Mouse (Mus musculus): Measurements from ENCODE around the gene Tmeff2. TPM values are rescaled to one million over a fixed set of nuclear protein-coding genes. Genes with fewer than 3 reads are reported as not detected.

The Tmeff2 gene
- polyA plus RNA-seq, 1 experiment from 2014 or later = 14.3 TPM

DNA sequence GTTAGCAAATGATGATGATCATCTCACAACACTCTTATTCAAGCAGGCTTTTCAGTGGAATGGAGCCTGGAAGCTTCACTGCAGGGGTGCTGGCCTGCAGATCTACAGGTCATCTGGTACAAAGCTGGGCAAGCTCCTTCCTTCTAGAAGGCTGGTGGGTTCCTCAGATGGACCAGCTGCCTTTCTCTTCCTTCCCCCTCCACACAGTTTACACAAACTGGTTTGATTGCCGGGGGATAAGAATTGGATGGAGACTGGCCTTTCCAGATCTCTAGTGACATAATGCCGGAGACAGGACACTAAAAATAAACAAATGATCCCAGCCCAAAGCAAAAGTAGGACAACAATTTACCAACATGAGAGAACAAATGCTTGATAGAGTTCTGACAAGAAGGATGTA, 188.5 kb downstream of the Tmeff2 start:
- H3K27ac ChIP-seq = no peak overlapping the region
- H3K9ac ChIP-seq = no peak overlapping the region
- no peaks in the 10 kb centered on the region for H3K4me1 ChIP-seq
- no peak for ATAC-seq
- H3K27me3 ChIP-seq = no peaks in the 10 kb centered on the region
- H3K4me3 ChIP-seq = no peak overlapping the region
- no peaks in the 10 kb centered on the region for H3K36me3 ChIP-seq (ENCODE audit: poor library complexity, severe bottlenecking)
- no peaks in the 10 kb centered on the region for H3K9me3 ChIP-seq (replicated peaks)
- H3K4me2 ChIP-seq = no peak overlapping the region
- 90% methylated on average over 2 of the region's 2 CpGs for WGBS

DNA sequence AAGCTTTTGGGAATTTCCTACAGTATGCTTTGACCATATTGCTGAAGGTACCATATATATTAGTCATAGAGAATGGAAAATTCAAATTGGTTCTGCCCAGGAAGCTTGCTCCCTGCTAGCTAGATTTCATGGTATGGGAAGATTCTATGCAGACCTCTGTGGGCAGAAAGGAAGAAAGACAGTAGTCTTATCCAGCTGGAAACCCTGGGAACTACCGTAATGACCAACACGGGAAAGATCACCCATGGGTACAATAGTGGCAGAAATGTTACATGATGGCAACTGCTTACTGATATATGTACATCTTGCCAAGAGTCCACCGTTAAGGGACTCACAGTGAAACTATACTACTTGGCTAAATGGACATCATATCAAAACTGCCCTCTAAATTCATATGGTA, 189.4 kb downstream of the Tmeff2 start:
- H3K27me3 ChIP-seq = no peaks in the 10 kb centered on the region
- H3K4me3 ChIP-seq = no peak overlapping the region
- no peak overlapping the region for H3K9ac ChIP-seq
- H3K9me3 ChIP-seq (replicated peaks) = no peaks in the 10 kb centered on the region
- H3K36me3 ChIP-seq (ENCODE audit: poor library complexity, severe bottlenecking) = no peaks in the 10 kb centered on the region
- H3K4me2 ChIP-seq = no peak overlapping the region
- H3K27ac ChIP-seq = no peak overlapping the region
- ATAC-seq = no peak
- H3K4me1 ChIP-seq = peaks cover 8% of the 10 kb centered on the region; the same call in 1 of the 2 replicates
- 89% methylated on average over 3 of the region's 3 CpGs for WGBS

DNA sequence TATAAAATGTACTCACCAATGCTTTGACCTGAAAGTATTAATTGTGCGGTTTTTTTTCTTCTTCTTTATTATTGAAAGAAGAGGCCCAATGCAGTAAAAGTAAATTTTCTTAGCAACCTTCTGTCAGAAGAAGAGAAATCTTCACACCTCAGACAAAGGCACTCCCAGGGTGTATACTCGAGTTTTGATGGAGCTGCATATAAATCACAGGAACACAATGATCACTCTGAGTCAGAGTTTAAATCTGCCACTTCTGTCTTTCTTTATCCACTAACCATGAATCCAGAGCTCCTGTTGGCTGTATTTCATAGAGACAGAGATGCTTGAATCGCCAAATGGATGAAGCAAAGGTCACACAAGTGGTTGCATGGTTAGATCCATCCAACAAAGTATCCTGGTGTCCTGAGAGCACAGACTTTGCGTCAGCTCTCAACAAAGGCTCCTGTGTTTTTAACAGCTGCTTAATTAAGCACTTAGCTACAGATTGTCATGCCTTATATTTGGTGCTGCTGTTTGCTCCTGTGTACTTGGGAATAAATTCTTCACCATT, 189.8 kb downstream of the Tmeff2 start:
- Histone ChIP-seq H3K36me3 (ENCODE audit: poor library complexity, severe bottlenecking) (no peaks in the 10 kb centered on the region), H3K27ac (no peak overlapping the region), H3K4me1 (peaks cover 10% of the 10 kb centered on the region; the same call in 1 of the 2 replicates), H3K9ac (no peak overlapping the region), H3K9me3 (replicated peaks) (no peaks in the 10 kb centered on the region), H3K4me2 (no peak overlapping the region), H3K4me3 (no peak overlapping the region), H3K27me3 (no peaks in the 10 kb centered on the region)
- 65% methylated on average over 4 of the region's 4 CpGs for WGBS
- ATAC-seq = no peak

DNA sequence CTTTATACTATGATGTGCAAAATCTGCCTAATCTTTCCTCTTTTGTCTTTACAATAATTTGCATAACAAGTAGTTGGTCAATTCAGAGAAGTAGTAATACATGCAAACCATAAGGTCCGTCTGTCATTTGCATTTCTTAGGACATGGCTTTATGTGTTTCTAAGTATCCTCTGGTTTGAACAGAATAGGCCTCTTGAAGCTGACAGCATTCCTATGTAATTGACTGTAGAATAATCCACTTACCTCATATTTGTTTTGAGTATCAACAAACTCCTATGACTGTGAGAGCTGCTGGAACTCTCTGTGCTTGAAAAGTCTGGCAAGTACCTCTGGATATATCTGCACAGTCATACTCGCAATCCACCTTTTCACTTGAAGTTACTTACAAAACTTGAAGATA, 194.3 kb downstream of the Tmeff2 start:
- Histone ChIP-seq H3K4me2 (no peak overlapping the region), H3K9ac (no peak overlapping the region), H3K4me1 (peaks cover 14% of the 10 kb centered on the region; the same call in 1 of the 2 replicates), H3K27ac (no peak overlapping the region), H3K9me3 (replicated peaks) (no peaks in the 10 kb centered on the region), H3K27me3 (no peaks in the 10 kb centered on the region), H3K4me3 (no peak overlapping the region), H3K36me3 (ENCODE audit: poor library complexity, severe bottlenecking) (no peaks in the 10 kb centered on the region)
- peak; percentile 36; the same call in 1 of the 2 replicates for ATAC-seq
- 38% methylated on average over 2 of the region's 2 CpGs for WGBS

DNA sequence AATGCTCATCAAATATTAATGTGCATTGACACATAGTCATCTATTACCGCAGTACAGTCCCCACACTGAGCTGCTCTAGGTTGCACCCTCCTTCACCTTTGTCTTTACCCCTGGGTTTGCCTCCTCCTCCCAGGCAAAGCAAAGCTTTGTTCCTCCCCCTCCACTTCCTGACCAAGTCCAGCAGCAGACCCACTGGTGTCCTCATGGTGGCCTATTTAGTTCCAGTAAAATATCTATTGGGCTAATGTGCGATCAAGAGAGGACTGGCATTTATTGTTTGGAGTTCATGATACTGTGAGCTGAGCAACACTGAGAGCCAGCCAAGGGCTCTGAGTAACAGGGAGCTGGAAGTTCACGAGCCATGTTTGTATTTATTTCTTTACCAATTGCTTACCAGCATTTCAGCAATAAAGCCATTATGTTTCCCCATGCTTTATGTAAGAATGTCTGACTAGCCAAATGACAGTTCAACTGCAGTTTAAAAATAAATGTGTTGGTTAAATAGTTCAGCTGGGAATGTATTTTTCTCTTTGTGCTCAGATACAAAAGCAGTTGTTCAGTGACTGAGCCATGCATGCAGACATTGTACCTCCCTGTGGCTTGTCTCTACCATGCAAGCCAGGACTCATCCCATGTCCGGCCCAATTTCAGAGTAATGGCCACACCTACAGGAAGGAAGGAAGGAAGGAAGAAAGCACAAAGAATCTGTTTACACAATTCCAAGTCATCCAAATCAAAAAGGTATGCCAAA, 196.6 kb downstream of the Tmeff2 start:
- H3K27me3 ChIP-seq = no peaks in the 10 kb centered on the region
- no peak overlapping the region for H3K27ac ChIP-seq
- H3K4me2 ChIP-seq = no peak overlapping the region
- H3K36me3 ChIP-seq (ENCODE audit: poor library complexity, severe bottlenecking) = no peaks in the 10 kb centered on the region
- H3K4me1 ChIP-seq = peaks cover 14% of the 10 kb centered on the region; the same call in 1 of the 2 replicates
- ATAC-seq = no peak
- no peaks in the 10 kb centered on the region for H3K9me3 ChIP-seq (replicated peaks)
- no peak overlapping the region for H3K4me3 ChIP-seq
- 57% methylated on average over 4 of the region's 4 CpGs for WGBS
- H3K9ac ChIP-seq = no peak overlapping the region

DNA sequence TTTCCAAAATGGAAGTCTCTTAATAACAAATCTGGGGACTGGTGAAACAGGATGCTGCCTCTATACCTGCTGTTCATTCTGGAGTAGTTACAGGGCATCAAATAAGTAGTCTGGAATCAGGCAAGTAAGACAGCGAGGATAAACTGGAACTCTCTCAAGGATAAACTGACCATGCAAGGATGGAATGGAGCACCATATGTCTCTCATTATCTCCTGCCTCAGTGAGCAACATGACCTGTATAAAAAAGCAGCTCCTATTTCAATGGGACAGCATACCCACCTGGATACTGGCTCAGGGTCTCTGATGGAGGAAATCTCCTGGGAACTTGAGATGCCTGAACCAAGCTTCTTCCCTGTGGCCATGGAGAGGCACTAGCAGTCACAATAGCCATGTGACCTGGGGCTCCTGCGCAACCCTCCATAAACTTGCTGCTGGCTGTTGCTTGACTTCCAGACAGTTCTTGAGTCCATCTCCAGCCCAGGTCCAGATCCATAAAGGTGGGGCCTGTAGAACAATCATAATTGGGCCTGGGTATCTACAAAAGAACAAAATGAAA, 200.7 kb downstream of the Tmeff2 start:
- Histone ChIP-seq H3K4me2 (no peak overlapping the region), H3K9ac (no peak overlapping the region), H3K9me3 (replicated peaks) (no peaks in the 10 kb centered on the region), H3K4me3 (no peak overlapping the region), H3K27me3 (no peaks in the 10 kb centered on the region), H3K27ac (no peak overlapping the region), H3K36me3 (ENCODE audit: poor library complexity, severe bottlenecking) (no peaks in the 10 kb centered on the region), H3K4me1 (peaks cover 4% of the 10 kb centered on the region; the same call in 1 of the 2 replicates)
- WGBS = 100% methylated on average over 2 of the region's 2 CpGs
- ATAC-seq = no peak

DNA sequence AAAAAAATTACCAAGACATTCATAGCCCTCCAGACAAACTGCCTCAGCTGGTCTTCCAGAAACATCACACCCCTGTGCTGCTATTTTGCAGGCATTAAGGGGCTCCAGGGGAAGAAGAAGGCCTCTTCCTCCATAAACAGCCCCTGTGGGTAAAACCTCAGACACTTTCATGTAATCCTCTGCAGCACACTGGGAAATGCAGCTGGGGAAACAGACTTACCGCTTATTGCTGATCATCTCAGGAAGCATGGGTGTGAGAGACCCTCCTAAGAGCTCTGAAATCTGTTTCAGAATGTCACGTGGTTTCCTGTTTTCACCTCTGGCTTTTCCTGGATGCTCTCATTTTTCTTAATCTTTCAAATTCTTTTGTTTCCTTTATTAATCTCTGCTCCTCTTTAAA, 204.3 kb downstream of the Tmeff2 start:
- H3K4me2 ChIP-seq = no peak overlapping the region
- no peak for ATAC-seq
- no peaks in the 10 kb centered on the region for H3K36me3 ChIP-seq (ENCODE audit: poor library complexity, severe bottlenecking)
- no peak overlapping the region for H3K4me3 ChIP-seq
- H3K27me3 ChIP-seq = no peaks in the 10 kb centered on the region
- 71% methylated on average over 2 of the region's 2 CpGs for WGBS
- H3K9me3 ChIP-seq (replicated peaks) = no peaks in the 10 kb centered on the region
- no peak overlapping the region for H3K9ac ChIP-seq
- H3K27ac ChIP-seq = no peak overlapping the region
- H3K4me1 ChIP-seq = no peaks in the 10 kb centered on the region

DNA sequence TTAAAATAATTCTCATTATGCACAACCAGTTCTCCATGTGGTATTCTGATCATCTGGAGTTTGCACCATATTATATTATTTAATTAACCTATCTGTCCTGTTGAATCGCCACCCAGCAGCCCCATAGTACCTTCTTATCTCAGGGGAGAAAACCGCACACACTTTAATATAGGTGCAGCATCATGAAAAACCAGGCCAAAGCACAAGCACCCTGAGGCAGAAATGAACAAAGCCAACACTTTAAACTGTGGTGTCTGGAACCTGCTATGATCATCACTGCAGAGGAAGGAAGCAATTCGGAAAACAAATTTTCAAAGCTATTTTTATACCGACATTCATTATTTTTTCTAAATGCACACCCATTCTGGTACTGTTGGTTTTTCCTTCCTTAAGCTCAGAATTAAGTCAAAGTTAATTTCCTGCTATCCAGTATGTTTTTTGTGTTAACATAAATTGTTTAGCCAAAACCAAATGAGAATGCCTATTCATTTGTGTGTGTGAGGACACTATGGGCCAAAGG, 206.0 kb downstream of the Tmeff2 start:
- ATAC-seq = no peak
- WGBS = 87% methylated on average over 4 of the region's 4 CpGs

DNA sequence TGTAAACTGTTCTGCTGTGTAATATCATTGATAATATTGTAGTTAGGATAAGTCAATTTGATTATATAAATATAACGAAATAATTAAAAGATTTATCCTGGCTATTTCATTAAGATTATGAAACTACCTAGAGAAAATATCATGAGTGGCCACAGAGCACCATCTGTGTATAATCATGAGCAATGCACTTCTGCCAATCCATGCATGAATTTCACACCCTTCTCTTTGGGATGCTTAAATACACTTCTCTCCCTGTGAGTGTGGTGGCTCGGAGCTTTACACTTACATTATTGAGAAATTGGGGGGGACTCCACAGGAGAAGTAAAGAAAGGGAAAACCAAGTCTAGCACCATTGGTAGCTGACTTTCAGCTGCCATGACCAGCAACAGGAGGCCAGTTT, 206.9 kb downstream of the Tmeff2 start:
- H3K4me2 ChIP-seq = no peak overlapping the region
- no peaks in the 10 kb centered on the region for H3K27me3 ChIP-seq
- WGBS = 61% methylated on average over 2 of the region's 2 CpGs
- H3K4me3 ChIP-seq = no peak overlapping the region
- no peaks in the 10 kb centered on the region for H3K9me3 ChIP-seq (replicated peaks)
- H3K36me3 ChIP-seq (ENCODE audit: poor library complexity, severe bottlenecking) = no peaks in the 10 kb centered on the region
- H3K27ac ChIP-seq = no peak overlapping the region
- no peak for ATAC-seq
- H3K9ac ChIP-seq = no peak overlapping the region
- H3K4me1 ChIP-seq = no peaks in the 10 kb centered on the region

More for the DNA sequence above, 206.0 kb downstream of the Tmeff2 start:
- no peaks in the 10 kb centered on the region for H3K4me1 ChIP-seq
- no peaks in the 10 kb centered on the region for H3K27me3 ChIP-seq
- H3K9ac ChIP-seq = no peak overlapping the region
- H3K4me2 ChIP-seq = no peak overlapping the region
- no peak overlapping the region for H3K4me3 ChIP-seq
- no peak overlapping the region for H3K27ac ChIP-seq
- no peaks in the 10 kb centered on the region for H3K36me3 ChIP-seq (ENCODE audit: poor library complexity, severe bottlenecking)
- no peaks in the 10 kb centered on the region for H3K9me3 ChIP-seq (replicated peaks)

DNA sequence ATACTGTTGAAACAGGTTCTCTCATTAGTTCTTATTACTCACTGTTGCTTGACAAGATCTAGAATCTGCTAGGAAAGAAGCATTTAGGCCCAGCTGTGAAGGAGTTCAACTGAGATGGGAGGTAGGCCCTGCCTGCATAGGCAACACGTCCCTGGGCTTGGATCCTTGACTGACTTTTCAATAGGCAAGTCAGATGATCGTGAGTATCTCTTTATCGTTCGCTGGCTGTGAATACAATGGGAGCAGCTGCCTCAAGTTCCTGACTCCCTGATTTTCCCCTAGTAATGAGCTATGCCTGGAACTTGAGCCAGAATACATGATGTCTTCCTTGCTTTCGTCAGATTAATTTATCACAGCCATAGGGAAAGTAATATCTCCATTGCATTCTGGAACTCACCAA, 214.3 kb downstream of the Tmeff2 start:
- no peaks in the 10 kb centered on the region for H3K36me3 ChIP-seq (ENCODE audit: poor library complexity, severe bottlenecking)
- no peak overlapping the region for H3K4me3 ChIP-seq
- ATAC-seq = no peak
- H3K9me3 ChIP-seq (replicated peaks) = no peaks in the 10 kb centered on the region
- no peak overlapping the region for H3K4me2 ChIP-seq
- no peak overlapping the region for H3K27ac ChIP-seq
- H3K27me3 ChIP-seq = no peaks in the 10 kb centered on the region
- WGBS = 71% methylated on average over 5 of the region's 5 CpGs
- no peak overlapping the region for H3K9ac ChIP-seq
- no peaks in the 10 kb centered on the region for H3K4me1 ChIP-seq

DNA sequence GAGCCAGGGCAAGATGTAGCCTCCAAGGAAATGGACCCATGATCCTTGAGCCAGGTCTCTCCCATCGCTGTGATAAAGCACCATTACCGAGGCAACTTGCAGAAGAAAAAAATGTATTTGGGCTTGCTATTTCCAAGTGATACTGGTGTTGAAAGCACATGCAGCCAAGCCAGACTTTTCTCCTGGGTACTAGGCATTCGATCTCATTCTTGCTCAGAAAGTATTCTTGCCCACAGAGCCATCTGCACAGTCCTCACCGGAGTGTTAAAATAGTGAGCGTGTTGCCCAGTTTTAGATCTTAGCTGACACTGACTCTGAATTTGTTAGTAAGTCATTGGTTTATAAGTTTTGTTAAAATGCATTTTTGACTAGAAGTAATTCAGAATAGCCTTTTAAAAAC, 215.3 kb downstream of the Tmeff2 start:
- Histone ChIP-seq H3K4me2 (no peak overlapping the region), H3K27me3 (no peaks in the 10 kb centered on the region), H3K9ac (no peak overlapping the region), H3K36me3 (ENCODE audit: poor library complexity, severe bottlenecking) (no peaks in the 10 kb centered on the region), H3K4me1 (no peaks in the 10 kb centered on the region), H3K9me3 (replicated peaks) (no peaks in the 10 kb centered on the region), H3K27ac (no peak overlapping the region), H3K4me3 (no peak overlapping the region)
- no peak for ATAC-seq
- WGBS = 93% methylated on average over 5 of the region's 5 CpGs

DNA sequence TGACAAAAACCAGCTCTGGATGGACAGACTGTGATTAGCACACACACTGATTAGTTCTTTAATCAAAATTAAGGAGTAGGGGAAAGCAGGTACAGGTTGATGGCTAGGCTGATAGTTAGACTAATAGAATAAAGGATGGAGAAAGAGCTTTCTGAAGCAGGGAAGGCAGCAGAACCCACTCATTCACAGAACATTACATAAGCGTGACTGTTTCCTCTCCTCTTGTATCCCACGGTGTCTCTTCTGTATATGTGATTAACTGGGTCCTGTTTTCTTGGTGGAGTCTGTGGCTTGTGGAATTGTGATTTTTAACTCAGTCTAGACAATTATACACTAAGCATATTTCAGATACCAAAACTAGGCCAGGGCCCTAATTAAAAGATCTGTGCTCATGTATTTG, 217.4 kb downstream of the Tmeff2 start:
- Histone ChIP-seq H3K4me3 (no peak overlapping the region), H3K4me1 (no peaks in the 10 kb centered on the region), H3K27ac (no peak overlapping the region), H3K4me2 (no peak overlapping the region), H3K9me3 (replicated peaks) (no peaks in the 10 kb centered on the region), H3K27me3 (no peaks in the 10 kb centered on the region), H3K9ac (no peak overlapping the region), H3K36me3 (ENCODE audit: poor library complexity, severe bottlenecking) (no peaks in the 10 kb centered on the region)
- no peak for ATAC-seq
- 93% methylated on average over 2 of the region's 2 CpGs for WGBS
